Mouse (Mus musculus) mouse embryonic stem cell (cell line): Measurements from ENCODE around the gene Atxn2l.

Experiments
- in situ Hi-C, 2 experiments: fragments of 300-500 bp; cut with MboI; formaldehyde crosslinking; loops; 1 replicate in 1 of 2; 3 replicates in 1 of 2; pipeline ENCODE4 v1.14.3; 2019 to 2020; ENCODE audit warnings: low sequenced_read_pairs in 2 of 2, low pct_unique_long_range_greater_than_20kb in 1 of 2, mixed read lengths in 1 of 2; ENCODE audit not compliant: unreplicated experiment in 1 of 2

Atxn2l gene

DNA sequence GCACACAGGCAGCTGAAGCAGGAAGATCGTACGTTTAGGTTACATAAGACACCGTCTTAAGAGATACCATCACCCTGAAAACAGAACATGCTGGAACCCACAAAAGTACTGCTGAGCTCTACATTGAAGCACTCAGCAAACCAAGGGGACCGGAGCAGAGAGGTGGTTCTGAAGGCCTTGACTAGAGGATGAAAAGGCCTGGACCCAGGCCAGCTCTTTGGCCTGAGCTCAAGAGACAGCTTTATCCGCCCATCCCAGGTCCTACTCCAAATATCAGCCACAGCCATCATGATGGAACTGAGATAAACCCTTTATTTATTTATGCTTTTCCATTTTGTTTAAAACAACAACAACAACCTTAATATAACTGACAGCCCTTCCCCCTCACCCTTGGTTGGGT is 36.5 kb downstream of the Atxn2l start:
- in situ Hi-C loops: no loop called here

DNA sequence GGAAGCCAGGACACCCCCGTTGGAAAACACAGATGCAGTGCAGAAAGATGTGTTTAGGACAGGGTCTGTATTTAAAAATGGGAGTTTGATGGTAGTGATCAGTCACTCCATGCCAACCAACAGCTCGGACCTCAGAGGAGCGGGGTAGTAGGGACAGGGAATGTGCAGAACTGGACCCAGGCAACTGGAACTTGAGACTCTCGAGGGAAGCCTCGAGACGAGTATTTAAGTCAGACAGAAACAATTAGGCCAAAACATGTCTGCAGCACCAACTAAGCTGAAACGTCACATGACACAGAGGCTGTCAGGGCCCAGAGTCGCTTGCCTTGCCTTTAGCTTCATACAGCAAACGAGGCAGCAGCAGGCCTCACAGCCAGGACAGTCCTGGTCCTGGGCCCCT is 37.1 kb downstream of the Atxn2l start:
- in situ Hi-C loops: no loop called here

DNA sequence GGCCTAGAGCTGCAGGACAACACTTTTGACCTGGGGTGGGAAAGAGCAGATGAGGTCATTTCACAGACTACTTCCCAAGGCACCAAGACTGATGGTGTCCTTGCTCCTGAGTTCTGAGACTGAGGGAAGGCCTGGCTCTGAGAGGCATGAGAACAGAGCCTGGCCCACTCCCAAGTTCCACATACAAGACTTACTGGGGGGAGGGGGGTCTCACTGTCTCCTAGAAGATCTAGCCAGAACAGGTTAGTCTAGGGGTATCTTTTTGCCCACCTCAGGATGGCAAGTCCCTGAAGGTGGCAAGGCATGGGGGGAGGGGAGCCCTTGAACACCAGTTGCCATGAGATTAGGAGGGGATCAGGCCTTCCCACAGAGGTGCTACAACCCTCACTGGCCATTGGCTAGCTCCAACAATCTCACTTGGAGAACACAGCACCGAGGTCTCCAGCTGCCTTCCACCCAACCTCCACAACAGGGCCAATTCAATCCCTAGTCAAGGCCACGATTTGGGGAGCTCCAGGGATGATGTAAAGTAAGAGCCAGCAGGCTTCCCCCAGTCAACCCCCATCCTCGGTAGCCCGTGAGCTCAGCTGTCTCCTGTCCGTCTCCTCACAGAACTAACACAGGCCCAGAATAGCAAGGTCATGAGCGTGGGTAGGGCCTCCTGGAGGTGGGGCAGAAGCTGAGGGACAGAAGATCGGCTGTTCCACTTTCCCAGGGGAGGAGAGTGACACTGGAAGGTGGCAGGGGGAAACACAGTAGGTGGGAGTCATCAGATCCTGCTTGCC is 37.8 kb downstream of the Atxn2l start:
- in situ Hi-C loops: no loop called here

DNA sequence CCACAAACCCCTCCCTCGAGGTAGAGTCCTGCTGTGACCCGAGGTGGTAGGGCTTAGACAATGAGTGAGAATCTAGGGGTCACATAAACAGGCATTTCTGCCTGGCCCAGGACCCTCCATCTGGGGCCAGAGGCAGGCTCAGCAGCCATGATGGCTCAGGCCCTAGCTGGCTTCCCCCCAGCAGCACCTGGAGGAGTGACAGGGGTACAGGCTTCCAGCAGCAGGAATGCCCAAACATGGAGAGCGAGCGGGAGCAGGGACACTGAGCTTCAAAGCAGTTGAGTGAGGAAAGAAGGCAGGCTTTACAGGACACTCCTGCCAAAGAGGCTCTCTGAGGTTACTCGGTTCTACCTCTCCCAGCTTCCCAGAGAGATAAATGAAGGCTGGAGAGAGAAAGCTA is 38.4 kb downstream of the Atxn2l start:
- in situ Hi-C loops: no loop called here

DNA sequence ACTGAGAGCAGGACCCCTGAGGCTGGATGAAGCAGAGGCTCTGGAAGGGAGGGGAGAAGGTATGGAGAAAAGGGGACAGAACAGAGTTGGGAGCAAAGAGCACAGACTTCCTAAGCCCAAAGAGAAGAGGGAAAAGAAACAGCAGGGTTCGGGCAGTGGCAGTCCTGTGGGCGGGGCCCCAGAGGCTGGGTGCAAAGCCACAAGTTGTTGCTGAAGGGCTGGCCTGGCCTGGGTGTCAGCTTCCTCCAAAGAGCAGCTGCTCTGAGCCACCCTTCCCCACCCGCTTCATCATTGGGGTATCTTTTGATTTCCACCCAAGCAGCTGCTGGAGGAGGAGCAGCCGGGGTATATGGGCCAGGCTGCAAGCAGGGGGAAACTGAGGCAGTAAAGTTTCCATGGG is 39.1 kb downstream of the Atxn2l start:
- in situ Hi-C loops: no loop called here

DNA sequence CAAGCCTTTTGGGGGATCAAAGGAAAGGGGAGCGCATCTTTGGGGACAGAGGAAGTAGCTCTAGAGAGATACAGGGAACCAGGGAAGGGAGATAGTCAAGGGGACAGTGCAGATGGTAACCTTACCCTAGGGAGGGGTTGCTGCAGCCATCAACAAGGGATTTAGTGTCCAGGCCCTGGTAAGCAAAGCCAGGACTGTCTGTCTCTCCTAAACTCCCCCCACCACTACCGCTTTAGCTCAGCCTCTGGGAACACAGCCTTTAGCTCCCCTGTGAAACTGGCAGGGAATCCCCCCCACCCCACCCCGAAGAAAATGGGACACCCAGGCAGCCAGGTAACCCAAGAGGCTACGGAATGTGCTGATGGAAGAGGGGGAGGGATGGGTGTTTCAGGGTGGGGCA is 39.7 kb downstream of the Atxn2l start:
- in situ Hi-C loops: no loop called here

DNA sequence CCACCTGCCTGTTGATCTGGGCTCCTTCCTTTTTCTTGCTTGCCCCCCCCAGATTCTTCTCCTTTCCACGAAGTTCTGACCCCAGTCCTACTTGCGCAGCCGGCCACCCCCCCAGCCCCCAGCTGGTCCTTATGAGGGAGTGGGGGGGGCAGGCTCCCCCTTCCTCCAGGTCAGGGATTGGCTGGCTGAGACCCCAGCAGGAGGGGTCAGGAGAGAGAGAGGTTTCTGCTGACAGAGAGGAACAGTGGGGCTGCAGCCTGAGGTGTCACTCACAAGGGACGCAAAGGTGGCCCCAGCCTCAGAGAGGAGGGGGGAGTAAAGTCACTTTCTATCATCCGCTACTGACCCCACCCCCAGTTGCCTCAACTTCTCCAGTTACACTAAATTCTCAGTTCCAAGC is 40.2 kb downstream of the Atxn2l start, which contains the start of gene Atp2a1:
Gene Atp2a1, minus strand, starts transcription at position 105 of the 400 bp plus-strand sequence.
- in situ Hi-C loops: no loop called here

DNA sequence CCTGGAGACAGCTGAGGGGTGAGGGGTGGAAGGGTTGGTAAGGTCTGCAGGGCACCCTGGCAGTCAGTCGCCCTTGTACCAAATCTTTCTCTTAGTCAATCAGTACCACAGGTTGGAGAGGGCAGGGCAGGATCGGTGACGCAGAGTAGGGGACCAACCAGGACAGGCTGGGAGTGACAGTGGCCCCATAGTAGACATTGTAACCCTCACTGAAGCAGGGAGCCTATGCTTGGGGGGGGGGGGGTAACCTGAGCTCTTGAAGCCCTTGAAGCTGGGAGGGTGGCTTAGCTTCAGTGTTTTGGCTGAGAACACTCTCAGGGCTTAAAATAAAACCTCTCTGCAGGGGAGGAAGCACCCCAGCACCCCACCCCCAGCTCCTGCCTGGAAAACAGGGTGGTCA is 41.6 kb downstream of the Atxn2l start:
- in situ Hi-C loops: no loop called here

DNA sequence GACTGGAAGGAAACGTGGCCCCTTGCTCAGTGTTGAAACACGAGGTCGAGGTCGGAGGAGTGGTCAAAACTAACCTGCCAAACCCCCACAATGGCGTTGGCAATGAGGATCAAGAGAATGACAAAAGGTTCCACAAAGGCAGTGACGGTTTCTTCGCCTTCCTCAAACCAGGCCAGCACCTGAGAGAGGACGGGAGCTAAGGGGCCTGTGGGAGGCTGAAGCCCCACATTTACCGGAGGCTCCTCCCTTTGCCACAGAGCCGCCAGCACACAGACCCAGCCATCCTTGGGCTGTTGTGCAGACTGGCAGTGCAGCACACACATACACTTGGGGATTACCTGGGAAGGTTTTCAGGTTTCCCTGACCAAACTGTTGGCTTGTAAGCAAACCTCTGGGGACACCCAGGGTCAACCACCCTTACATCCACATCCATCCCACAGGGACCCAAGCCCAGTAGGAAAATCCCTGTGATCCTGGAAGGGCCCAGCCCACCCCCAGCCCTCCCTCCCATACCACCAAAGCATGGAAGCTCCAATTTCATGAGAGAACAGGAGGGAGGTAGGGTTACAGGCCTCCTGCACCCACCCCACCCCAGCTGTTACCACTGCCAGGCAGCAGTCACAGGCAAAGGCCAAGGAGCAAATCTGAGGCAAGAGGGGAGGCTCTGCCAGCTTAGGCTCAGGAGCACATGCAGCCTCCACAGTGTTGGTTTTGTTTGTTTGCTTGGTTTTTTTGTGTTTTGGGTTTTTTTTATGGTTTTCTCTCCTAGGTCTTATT is 42.4 kb downstream of the Atxn2l start:
- in situ Hi-C loops: no loop called here

DNA sequence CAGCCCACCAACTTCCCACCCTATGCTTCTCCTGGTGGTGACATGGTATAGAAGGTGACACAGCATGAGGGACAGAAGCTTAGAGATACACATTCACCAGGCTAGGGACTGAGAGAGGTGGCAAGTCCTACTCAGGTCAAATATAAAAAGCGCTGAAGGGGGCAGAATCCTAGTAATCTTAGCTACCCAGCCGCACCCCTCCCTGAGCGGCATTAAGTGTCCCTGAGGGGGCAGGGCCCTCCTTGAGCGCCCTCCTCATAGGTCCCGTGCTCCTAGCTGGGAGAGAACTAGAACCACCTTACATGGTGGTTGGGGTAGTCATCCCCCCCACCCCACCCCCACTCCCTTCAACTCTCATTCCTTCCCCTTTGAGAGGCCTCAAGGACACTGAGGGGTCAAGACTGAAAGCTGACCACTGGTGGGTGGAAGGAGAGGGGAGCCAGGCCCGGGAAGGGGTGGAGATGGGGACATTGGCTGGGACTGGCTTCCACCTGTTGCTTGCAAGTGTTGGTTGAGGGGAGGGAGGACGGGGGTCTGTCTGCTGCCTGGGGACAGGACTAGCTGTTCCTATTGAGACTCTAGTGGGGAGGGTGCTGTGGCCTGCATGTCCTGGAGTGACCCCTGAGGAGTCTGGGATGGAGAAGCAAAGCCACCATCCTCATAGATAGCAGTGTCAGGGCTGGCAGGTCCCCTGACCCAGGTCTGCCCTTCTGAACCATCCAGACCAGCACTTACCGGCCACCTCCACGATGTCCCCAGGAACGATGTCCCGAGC is 44.2 kb downstream of the Atxn2l start:
- in situ Hi-C loops: no loop called here

DNA sequence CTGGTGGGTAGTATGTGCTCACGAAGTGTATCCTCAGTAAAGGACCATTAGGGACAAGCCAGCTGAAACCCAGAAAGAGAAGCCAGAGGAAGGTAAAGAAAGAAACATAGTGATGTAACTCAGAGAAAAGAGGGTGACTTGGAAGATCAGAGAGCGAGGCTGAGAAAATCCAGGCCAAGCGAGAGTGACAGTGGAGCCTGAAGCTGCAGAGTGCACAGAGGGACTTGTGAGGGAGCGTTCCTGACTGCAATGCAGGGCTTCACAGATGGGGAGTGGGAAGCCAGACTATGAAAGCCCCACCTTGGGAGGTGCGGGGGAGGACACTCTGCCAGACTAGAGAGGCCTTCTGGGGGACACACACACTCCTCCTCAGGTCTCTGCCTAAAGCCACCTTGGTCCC is 45.0 kb downstream of the Atxn2l start:
- in situ Hi-C loops: no loop called here

DNA sequence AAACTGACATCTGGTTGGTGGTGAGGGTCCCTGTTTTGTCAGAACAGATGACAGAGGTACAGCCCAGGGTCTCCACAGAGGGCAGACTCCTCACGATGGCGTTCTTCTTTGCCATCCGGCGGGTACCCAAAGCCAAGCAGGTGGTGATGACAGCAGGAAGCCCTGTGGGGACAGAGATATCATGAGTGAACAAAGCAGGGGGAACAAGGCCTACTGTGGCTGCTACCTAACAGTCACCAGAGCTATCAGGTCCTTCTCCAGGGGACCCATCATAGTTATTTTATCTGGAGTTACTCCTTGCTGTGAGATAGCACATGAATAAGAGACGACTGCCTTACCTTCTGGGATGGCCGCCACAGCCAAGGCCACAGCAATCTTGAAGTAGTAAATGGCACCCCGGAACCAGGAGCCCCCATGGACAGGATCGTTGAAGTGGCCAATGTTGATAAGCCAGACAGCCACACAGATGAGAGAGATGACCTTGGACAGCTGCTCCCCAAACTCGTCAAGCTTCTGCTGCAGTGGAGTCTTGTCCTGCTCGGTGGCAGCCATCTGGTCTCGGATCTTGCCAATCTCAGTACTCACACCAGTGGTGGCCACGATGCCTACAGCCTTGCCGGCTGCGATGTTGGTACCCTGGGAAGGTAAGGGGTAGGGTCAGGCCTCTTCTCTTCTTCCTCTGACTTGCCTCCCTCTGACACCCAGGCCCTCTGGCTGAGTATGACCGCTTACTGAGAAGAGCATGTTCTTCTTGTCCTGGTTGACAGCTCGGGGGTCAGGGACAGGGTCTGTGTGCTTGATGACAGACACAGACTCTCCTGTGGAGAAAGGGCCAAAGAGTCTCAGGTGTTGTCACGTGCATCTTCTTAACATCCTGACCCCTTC is 46.6 kb downstream of the Atxn2l start:
- in situ Hi-C loops: no loop called here

DNA sequence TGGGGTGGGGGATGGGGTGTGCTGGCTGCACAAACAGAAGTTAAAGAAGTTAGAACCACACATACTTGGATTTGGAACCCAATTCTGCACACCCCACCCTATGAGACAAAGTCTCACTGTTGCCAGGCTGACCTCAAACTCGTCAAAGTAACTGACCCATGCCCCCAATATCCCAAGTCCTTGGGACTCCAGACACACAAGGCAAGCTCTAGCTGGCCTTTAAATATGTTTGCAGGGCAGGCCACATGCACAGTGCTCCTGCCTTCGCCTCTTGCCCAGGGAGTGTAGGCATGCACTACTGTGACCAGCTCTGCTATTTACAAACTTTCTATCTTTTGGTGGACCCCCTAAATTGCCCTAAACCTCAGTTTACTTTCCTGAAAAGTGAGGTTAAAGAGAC is 48.0 kb downstream of the Atxn2l start:
- in situ Hi-C loops: no loop called here

DNA sequence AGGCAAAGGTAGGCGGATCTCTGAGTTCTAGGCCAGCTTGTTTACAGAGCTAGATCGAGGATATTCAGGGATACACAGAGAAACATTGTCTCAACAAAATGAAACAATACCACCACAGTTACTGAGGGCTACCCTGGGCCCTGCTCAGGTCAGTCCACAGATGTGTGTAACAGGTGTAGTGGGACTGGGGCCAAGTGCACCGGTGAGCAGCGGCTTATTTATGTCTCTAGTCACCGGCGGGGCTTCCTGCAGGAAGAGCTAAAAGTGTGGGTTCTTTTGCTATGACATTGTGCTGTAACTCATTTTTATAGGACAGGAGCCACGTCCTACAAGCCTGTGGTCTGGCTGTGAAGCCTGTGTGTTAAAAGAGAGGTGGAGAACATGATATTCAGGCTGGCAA is 49.4 kb downstream of the Atxn2l start:
- in situ Hi-C loops: no loop called here

DNA sequence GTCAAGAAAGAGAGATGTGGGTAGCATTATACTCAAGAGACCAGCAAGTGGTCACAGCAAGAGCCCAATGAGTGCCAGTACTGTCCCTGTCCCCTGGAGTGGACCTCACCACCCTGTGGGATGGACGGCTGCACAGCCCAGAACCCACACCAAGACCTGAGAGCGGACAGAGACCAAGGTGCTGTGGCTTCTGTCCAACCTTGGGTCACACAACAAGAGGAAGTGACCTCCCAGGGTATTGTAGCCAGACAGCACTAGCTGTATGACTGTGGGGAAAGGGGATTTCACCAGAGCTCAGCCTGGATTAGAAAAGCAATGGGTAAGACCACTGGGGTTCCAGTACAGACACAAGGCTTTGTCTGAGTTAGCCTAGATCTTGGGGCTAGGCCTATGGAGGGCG is 51.0 kb downstream of the Atxn2l start:
- in situ Hi-C loops: no loop called here

DNA sequence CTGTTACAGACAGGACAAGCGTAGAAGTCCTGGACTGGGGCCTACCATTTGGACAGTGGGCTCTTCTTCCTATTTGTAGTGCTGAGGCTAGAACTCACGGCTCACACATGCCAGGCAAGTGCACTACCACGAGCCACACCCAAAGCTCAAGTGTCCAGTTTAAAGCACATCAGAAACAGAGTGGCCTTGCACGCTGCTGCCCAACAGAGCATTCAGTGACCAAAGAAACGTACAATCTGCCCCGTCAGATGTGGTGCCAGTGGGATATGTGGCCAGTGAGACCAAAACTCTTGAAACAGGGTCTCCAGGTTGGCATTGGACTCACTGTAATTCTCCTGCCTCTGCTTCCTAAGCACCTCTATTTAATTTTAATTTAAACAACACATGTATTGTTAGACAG is 52.6 kb downstream of the Atxn2l start:
- in situ Hi-C loops: no loop called here

DNA sequence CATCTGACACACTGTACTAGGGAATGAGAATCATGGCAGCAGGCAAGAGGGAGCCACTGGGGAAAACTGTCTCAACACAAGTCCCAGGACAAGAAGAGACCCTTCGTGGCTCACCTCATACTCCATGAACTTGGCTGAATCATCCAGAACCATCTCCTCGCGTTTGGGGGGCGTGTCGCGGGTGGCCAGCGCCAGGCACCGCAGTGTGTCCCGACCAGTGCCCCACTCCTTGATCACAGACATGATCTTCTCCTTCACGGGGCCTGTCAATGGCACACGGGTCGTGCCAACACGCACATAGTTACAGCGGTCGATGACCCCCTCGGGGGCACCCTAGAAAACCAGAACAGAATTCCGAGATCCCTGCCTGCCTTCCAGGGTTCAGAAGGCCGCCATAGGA is 53.2 kb downstream of the Atxn2l start:
- in situ Hi-C loops: no loop called here

DNA sequence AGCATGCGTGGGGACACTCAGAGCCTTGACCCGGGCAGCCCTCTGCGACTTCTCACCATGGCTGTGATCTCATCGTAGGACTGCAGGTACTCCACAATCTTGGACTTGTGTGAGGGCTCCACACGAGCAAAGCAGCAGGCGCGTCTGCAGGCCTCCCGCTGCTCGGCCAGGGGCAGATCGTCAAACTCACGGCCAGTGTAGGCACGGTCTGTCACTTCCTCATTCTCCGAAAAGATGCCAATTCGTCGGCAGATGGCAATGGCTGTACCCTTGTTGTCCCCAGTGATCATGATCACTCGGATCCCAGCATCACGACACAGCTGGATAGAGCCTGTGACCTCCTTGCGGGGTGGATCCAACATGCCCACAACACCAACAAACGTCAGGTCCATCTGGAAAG is 54.8 kb downstream of the Atxn2l start:
- in situ Hi-C loops: no loop called here
